Mouse (Mus musculus): ENCODE data around the gene Qrich1.

Gene Qrich1

DNA sequence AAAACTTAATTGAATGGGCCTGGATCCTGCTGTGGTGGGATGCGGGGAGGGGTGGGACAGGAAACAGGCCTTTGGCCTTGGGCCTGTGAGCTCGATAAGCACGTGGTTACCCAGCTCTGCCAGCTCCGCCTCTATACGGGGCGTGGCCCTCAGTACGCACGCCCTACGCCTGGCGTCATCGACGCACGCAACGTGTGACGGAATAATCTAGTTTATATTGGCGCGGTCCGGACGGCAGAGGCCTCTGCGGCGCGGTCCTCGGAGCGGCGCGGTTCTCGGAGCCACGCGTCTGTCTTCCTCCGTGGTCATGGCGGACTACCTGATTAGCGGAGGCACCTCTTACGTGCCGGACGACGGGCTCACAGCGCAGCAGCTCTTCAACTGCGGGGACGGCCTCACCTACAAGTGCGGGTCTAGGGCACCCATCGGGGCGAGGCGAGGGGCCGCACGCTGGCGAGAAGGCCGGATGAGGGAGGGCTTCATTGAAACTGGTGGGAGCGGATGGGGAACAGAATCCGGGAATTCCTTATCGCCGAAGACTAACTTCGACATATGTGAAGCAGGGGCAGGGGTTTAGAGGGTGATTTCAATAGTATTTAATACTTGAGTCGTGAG is 43.7 kb downstream of the Qrich1 start, which contains the start of gene Impdh2:
Impdh2 (plus strand) TSS at position 60 of the 615 bp plus-strand sequence.
- peak; percentile 87 for ATAC-seq (ENCODE audit: insufficient number of reproducible peaks, low FRiP score, low TSS enrichment)

DNA sequence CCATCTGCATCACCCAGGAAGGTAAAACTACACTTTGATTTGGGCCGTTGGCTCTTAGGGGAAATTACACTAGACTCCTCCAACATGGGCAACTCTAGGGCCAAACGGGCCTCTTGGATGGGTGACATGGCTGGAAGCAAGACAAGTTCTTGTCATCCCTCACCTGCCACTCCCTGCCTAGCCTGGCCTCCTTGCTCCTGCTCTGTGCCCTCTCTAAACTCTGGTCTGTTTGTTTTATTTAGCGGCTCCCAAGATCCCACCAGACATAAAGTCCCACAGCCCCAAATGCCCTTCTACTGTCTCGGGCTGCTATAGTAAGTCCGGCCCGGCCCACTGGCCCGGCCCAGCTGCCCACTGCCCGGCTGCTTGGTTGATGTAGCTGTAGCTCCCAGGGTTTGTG is 47.1 kb downstream of the Qrich1 start:
- ATAC-seq (ENCODE audit: insufficient number of reproducible peaks, low FRiP score, low TSS enrichment): no peak

DNA sequence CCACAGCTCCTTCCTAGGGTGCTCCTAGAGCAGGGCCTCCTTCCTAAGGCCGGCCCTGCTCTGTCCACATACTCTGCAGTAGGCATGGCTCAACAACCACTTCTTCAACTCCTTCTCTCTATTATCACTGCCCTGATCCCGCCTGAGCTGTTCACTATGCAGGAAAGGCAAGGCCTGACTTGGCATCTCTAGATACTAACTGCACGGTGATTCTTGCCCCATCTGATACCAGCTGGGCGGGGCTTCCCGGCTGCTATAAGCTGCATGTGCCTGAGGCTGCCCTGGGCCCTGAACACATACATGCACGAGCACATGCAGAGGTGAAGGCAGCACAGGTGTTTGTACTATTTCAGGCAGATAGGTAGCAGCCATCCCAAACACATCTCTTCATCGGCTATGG is 47.5 kb downstream of the Qrich1 start:
- no peak for ATAC-seq (ENCODE audit: insufficient number of reproducible peaks, low FRiP score, low TSS enrichment)

DNA sequence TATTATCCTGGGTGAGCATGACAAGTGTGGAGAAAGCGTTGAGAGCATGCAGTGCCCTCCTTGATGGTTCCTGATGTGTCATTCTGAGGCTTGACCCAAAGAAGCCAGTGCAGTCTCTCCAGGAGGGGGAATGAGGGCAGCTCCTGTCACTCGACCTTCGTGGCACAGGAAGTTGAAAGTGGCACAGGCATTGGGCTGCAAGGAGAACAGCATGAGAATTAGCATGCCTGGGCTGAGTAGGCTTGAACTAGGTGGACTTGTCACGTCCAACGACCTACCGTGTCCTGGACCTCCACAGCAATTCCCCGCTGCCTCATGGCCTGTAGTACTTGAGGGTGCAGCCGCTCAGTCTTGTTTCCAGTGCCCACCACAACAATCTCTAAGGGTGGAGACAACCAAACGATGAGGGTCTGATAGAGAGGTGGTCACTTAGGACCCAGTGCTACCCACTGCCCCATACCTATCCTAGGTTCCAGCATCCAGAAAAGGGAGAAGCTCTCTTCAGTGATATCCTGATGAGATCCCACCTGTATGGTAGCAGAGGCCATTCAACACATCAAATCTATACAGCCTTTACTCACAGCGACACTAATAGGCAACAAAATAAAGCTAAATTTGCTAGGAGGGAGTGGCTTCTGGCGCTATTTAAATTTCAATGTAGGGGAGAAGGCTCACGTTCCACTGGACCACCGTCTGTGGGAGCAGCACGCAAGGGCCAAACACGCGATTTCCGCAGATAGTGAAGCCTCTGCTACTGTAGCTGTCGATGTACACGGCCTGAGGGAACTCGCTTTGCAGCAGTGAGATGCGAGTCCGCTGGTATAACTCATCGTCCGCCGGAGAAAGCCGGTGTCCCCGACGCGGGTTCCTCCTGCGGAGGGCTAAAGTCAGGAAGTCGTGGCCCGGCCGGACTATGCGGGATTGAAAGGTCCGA is 49.5 kb downstream of the Qrich1 start:
- no peak for ATAC-seq (ENCODE audit: insufficient number of reproducible peaks, low FRiP score, low TSS enrichment)

DNA sequence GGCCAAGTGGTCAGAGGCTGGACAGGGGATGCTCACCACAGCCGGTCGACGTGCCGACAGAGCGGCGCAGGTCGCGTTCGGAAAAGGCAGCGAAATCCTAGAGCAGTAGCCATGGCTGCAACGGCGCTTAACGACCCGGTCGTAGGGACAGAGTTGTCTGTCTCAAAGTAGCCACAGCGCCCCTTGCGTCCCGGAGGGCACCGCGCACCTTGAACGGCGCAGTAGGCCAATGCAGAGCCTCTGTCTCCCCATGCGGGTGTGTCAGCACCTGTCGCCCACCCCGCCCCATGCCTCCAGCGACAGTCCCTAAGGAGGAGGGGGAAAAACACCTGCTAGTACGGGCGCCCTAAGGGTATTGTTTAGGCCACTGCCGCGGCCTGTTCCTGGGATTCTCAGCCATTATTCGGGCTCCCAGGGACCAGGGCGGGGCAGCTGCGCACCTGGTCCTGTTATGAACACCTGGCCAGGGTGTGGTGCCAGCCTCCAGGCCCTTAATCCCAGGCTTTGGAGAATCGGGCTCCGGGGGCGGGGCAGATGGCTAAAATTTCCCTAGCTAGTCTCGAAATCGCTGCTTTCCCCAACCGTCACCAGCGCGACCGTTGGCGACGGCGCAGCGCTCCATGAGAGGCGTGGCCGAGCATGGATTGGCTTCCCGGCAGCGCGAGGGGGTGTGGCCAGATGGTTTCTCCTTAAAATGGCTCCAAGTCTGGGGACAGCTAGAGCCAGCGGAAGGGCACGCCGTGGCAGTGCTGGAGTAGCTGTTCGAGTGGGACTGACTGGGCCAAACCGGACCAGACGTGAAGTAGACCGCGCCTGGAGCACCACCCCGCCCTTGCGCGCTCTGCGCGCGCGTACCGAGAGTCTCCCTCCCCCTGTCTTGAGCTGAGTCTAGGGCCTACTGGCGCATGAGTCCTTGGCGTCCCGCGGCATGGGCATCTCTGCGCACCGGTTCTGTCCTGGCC is 50.5 kb downstream of the Qrich1 start, which contains the start of gene Ndufaf3:
Ndufaf3 (minus strand) TSS at position 620 of the 962 bp plus-strand sequence.
- peak; percentile 68 for ATAC-seq (ENCODE audit: insufficient number of reproducible peaks, low FRiP score, low TSS enrichment)

DNA sequence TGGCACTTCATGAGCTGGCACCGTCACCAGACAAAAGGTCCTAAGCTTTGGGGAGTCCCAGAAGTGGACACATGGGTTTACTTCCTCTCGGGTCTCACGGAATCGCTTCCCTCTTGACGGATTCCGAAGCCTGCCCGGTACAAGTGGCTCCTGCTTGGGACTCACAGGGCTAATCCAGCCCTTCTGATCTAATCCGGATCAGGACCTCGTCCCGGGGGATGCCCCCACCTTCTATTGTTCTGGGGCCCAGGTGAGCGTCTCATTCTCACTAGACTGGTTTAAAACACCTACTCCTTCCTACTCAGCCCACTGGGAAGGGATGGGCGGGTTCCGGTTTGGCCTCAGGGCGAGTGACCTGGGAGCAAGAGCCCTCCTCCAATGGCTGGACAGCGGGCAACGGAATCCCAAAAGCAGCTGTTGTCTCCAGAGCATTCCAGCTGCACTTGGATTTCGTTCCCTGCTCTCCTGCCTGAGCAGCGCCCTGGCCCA is 51.4 kb downstream of the Qrich1 start:
- ATAC-seq (ENCODE audit: insufficient number of reproducible peaks, low FRiP score, low TSS enrichment): no peak

DNA sequence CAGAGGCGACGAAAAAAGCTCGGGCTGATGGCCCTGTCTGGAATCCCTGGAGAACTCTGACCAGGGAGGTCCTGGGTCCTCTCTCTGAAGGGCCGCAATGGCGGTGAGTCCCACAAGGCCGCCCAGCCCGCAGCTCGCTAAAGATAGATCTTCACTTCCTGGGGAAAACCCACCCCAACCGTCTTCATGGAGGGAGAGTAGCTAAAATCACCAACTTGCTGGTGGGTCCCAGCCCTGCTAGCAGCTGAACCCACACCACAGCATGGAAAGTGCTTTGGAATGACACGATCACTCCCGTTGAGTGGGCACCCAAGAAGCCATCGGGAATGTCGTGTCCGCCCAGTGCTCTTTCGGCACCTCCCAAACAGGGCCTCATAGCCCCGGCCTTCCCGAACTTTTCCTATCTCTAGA is 51.9 kb downstream of the Qrich1 start:
- no peak for ATAC-seq (ENCODE audit: insufficient number of reproducible peaks, low FRiP score, low TSS enrichment)

DNA sequence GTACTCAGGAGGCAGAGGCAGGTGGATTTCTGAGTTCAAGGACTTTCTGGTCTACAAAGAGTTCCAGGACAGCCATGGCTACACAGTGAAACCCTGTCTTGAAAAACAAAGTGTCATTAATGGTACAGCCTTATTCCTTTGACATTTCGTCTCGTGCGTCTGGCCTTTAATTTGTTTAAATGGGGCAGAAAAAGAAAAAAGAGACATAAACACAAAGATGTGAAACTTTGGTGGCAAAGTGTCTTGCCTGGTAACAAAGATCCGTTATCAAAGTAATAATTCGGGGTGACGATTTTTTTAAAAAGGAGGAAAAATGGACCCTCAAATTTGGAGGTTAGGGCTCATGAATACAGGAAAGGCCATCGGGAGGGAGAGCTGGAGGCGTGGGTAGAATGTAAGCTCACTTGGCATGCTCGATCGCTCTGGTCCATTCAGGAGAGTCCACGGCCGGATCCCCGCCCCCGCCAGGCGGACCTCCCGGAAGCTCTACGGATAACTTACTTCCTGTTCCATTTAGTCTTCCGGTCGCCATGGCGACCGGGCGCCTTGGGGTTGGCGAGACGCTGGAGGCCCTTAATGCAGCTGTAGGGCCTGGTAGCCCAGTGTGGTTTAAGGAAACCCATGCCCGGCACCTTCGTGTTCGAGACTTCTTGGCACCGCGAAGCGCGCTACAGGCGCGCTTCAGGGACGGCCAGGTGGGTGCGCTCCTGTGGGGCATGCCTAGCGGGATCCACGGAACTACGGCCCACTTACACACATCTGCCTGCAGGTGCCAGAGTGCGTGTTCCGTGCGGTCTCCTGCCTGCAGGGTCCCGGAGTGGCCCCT is 53.0 kb downstream of the Qrich1 start, which contains the start of gene Dalrd3:
Dalrd3 (plus strand) TSS at position 506 of the 826 bp plus-strand sequence.
- ATAC-seq (ENCODE audit: insufficient number of reproducible peaks, low FRiP score, low TSS enrichment): 0 out of 2 replicates have a peak, but pooled peaks have one; percentile 47

DNA sequence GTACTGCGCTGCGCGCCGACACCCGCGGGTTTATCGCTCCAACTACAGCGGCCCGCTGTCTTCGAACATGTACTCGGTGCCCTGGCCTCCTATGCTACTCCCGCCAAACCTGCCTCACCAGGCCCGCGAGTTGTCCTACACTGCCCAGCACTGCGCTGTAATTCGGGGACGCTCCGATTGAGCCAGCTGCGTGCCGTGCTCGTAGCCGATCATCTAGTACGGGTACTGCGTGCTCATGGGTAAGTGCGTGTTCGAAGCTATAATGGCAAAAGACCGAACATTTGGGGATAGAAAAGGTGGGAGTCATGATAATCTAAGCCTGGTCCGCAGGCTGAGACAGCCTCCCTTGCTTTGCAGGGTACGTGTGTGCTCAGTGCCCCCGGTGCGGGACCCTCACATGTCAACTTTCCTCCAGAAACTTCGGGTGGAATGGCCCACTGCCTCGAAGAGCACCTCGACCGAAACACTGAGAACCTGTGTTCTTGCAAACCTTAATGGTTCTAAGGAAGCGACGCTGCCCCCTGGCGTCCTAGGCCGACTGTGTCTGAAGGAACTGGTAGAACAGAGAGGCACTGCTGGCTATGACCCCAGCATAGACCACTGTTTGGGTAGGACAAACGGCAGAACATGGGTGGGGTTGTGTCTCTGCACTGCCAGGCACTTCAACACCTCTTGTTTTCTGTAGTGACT is 53.7 kb downstream of the Qrich1 start:
- ATAC-seq (ENCODE audit: insufficient number of reproducible peaks, low FRiP score, low TSS enrichment): no peak

DNA sequence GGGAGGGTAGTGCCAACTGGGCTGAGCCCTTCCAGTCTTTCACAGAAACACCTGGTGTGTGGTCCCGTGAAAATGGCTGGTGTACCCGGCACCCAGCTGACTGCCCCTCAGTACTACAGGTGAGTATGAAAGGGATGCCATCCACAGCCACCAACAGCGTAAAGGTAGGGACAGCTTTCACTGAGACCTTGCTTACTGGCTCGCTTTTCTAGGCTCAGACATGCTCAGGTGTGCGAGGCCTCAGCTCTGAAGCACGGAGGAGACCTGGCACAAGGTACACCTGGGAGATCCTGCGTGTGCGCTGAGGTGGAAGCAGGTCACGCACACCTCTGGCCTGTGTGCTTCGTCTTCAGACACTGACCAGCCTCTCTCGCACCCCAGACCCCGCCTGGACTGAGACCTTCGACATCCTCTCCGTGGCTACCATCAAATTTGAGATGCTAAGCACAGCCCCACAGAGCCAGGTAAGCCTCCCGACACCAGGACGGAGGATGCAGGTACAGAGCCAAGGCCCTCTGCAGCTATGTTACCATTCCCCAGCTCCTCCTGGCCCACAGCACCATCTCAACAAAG is 54.9 kb downstream of the Qrich1 start:
- ATAC-seq (ENCODE audit: insufficient number of reproducible peaks, low FRiP score, low TSS enrichment): no peak

DNA sequence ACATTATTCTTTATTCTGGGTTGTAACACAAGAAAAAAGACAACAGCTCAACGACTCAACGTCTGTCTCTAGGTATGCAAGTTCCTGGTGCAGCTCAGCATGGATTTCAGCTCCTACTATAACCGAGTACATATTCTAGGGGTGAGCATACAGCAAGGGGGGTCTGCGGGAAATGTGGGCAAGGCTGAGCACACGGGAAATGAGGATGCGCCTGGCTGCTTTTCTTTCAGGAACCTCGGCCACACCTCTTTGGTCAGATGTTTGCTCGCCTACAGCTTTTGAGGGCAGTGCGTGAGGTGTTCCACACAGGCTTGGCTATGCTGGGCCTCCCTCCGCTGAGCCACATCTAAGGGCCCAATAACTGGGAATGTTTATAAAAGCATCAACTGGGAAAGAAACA is 55.7 kb downstream of the Qrich1 start:
- no peak for ATAC-seq (ENCODE audit: insufficient number of reproducible peaks, low FRiP score, low TSS enrichment)

DNA sequence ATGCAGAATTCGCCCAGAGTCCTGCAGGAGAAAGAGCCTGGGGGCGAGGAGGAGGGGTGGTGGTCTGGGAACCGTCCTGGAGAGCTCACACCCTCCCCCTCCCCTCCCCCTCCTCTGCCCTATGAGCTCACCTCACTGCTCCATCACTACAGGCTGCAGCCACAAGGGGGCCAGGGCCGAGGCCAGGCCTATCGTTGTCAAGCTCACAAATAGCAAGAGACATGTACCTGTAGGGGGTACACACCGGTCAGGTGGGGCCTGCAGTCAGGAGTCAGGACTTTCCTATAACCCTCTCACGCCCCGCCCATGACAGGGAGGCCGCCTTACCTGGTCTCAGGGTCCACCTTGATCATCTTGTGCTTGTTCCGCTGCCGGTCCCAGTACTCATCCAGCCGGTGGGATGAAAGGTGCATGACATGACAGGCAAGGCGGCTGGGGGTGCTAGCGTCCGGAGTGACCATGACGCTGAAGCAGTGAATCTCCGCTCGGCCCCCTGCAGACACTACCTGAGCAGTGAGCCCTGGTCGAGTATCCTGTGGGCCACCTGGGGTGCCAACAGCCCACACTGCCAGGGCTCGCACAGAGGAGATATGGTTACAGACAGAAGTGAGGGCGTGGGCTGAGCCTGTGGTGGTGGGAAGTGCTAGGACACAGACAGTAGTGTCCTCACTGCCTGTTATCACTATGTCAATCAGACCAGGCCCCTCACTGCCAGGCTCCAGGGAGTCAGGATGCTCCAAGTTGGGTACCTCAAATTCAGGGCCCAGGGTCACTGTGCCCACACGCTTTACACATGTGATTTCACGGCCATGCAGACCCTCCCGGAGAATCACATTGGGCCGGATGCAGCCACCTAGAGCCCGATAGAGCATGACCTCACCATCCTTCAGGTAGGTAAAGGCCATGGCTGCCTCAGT is 57.4 kb downstream of the Qrich1 start:
- ATAC-seq (ENCODE audit: insufficient number of reproducible peaks, low FRiP score, low TSS enrichment): no peak

DNA sequence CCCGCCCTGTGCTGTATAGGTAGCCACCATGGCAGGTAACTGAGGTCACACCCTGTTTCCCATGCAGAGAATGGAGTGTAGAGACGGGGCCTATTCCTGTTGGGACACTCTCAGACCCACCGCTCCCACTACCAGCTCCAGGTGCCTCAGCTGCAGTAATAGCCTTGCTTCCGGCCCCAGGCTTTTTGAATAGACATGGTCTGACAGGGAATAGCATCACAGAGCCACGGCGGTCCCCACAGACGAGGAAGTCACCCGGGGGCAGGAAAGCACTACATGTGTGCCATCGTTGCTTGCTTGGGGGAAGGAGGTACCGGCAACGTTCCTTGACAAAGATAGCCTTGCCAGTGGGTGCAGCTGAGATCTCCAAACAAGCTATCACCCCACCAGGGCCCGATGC is 58.3 kb downstream of the Qrich1 start:
- no peak for ATAC-seq (ENCODE audit: insufficient number of reproducible peaks, low FRiP score, low TSS enrichment)

DNA sequence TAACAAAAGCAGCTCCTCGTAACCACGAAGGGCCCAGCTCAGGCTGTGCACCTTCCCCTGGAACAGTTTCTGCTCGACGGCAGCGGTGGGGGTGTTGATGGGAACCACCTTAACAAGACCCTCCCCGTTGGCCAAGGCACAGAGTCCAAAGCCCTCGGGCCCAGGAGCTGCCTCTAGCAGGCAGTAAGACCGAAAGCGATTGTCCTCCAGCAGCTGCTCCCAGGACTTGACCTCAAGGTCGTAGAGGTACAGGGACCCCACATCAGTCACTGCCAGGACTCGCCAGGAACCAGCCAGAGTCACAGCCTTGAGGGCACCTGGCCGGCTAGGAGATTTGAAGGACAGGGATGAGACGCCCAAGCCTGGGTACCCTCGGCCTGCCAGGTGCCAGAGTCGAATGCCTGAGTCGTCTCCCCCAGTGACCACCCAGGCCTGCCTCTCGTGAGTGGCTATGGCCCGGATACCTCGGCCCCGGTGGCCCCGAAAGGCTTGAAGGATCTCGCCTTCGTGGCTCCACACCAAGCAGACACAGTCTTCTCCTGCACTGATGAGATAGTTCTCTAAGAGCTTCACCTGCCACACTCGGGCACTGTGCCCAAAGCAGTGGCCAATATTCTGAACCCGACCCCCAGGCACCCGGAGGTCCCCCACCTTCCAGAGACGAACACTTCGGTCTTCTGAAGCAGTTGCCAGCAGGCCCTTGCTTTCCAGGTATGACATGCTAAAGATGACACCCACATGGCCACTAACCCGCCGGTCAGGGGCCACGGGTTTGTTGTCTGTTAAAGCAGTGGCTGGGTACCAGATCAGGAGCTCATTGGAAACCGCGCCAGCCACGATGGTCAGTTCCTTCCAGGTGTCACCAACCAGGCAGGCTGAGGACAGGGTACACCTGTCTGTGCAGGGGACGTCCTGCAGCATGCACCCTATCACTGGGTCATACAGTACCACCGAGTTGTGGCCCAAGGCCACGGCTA is 59.0 kb downstream of the Qrich1 start:
- no peak for ATAC-seq (ENCODE audit: insufficient number of reproducible peaks, low FRiP score, low TSS enrichment)

DNA sequence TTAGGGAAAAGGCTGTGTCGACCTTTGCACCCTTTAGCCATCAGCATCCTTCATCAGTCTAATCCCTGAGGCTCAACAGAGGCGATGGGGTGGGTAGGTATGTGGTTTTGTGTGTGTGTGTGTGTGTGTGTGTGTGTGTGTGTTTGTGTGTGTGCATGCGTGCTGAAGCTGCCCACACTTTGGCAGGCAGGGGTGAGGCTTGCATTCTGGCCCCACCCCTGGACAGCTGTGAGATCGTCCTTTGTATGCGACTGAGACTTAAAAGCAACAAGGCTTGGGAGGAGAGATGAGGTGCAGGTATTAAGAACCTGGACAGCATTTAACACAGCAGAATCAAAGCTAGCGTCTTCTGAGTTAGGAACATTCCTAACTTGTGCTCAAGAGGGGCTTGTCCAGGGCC is 60.4 kb downstream of the Qrich1 start:
- no peak for ATAC-seq (ENCODE audit: insufficient number of reproducible peaks, low FRiP score, low TSS enrichment)

DNA sequence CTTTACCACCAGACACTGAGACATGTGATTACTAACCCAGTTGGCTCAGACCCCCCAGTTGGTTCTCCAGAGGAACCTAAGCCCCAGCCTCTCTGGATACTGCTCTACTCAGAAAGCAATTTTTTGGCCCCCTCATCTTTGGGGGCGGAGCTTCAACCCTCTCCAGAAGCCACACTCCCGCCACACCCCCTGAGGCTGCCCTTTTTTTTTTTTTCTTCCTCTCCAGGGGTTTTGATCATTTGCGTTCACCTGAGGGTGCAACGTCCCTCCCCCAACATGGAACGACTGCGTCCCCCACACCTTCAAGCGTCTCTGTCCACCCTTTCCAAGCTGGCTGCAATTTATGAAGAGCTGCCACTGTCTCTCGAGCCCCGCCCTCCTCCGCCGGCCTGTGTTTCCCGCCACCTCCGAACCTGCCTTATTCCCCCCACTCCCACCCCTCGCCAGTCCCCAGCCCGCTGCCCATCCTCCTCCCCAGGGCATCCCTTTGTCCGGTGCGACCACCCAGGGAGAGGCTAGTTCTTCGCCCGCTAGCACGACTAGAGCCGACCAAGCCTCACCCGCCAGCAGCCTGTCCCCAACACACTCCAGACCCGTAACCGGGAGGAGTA is 61.4 kb downstream of the Qrich1 start:
- ATAC-seq (ENCODE audit: insufficient number of reproducible peaks, low FRiP score, low TSS enrichment): 0 out of 2 replicates have a peak, but pooled peaks have one; percentile 6
